Mouse (Mus musculus) adrenal gland, adult 18-20 months (tissue): ENCODE results near the gene Pnmt. TPM values are rescaled to one million over a fixed set of nuclear protein-coding genes. Genes with fewer than 3 reads are reported as not detected.
"Not testable (repeated sequence)": the region's sequence is repeated elsewhere in the genome, so short reads cannot be mapped to it uniquely, and the experiment has no call there.

Source experiments
- DNase-seq, 2 experiments: peaks; one replicate each; pipeline ENCODE4 v3.0.0; 2021 to 2022; ENCODE audit warnings: low spot score in 2 of 2
- total RNA-seq, 2 experiments: library from RNA; stranded (reverse); gene quantifications; 1 replicate in 1 of 2; 2 replicates in 1 of 2; pipeline ENCODE4 v1.2.3; 2021

Gene Pnmt
- total RNA-seq, 2 experiments from 2014 or later, result 313 to 497 TPM

GRCm38 (mm10) chr11:98357396-98358160 lies 28.7 kb upstream of the Pnmt start:
- DNase-seq, result no peak

- DNase-seq, result peak; percentile 79 to 83
Observed at GRCm38 (mm10) chr11:98358161-98359083, 27.8 kb upstream of the Pnmt start, which contains the start of gene Stard3. TSS of gene Stard3 (plus strand) at chr11:98358368.

- no peak for DNase-seq
Observed at GRCm38 (mm10) chr11:98360866-98361521, 25.3 kb upstream of the Pnmt start.

- DNase-seq, result no peak
Observed at GRCm38 (mm10) chr11:98363817-98364216, 22.4 kb upstream of the Pnmt start.

- DNase-seq, result no peak
Observed at GRCm38 (mm10) chr11:98364410-98364809, 21.8 kb upstream of the Pnmt start.

GRCm38 (mm10) chr11:98366290-98366689 lies 20.0 kb upstream of the Pnmt start:
- DNase-seq, result no peak

GRCm38 (mm10) chr11:98367171-98367862 lies 18.9 kb upstream of the Pnmt start:
- no peak for DNase-seq

- DNase-seq, result no peak
Observed at GRCm38 (mm10) chr11:98367863-98368186, 18.4 kb upstream of the Pnmt start.

- no peak for DNase-seq
Observed at GRCm38 (mm10) chr11:98369337-98369736, 16.9 kb upstream of the Pnmt start.

- DNase-seq, result no peak
Observed at GRCm38 (mm10) chr11:98370588-98370987, 15.7 kb upstream of the Pnmt start.

- no peak for DNase-seq
Observed at GRCm38 (mm10) chr11:98371556-98372240, 14.6 kb upstream of the Pnmt start.

GRCm38 (mm10) chr11:98372406-98372805 lies 13.8 kb upstream of the Pnmt start:
- peak; percentile 52 to 57 for DNase-seq

- DNase-seq, result no peak
Observed at GRCm38 (mm10) chr11:98373244-98373643, 13.0 kb upstream of the Pnmt start.

GRCm38 (mm10) chr11:98374266-98374665 lies 12.0 kb upstream of the Pnmt start:
- DNase-seq, result no peak

- no peak for DNase-seq
Observed at GRCm38 (mm10) chr11:98376756-98377155, 9.5 kb upstream of the Pnmt start.

- no peak for DNase-seq
Observed at GRCm38 (mm10) chr11:98377787-98378186, 8.5 kb upstream of the Pnmt start.

- DNase-seq, result no peak
Observed at GRCm38 (mm10) chr11:98379379-98379778, 6.9 kb upstream of the Pnmt start.

- no peak for DNase-seq
Observed at GRCm38 (mm10) chr11:98380106-98380505, 6.1 kb upstream of the Pnmt start.

GRCm38 (mm10) chr11:98381651-98382050 lies 4.6 kb upstream of the Pnmt start:
- no peak for DNase-seq

GRCm38 (mm10) chr11:98382405-98382804 lies 3.8 kb upstream of the Pnmt start:
- DNase-seq, result not testable (repeated sequence)
